Mouse (Mus musculus) adrenal gland, postnatal 14 days (tissue): ENCODE measurements around the gene Bud13. TPM values are rescaled to one million over a fixed set of nuclear protein-coding genes. Genes with fewer than 3 reads are reported as not detected.
A peak's percentile ranks its signal among the peaks of the same experiment; 100 is the strongest.

Experiments used
- DNase-seq: peaks from one replicate; pipeline ENCODE4 v3.0.0; 2021; ENCODE audit warnings: mixed read lengths
- long read RNA-seq, 2 experiments: library from polyadenylated mRNA; stranded (forward); transcript quantifications; one replicate each; pipeline ENCODE4 v2.0.0; 2021
- total RNA-seq: library from RNA; stranded (reverse); gene quantifications from 2 replicates; pipeline ENCODE4 v1.2.3, GENCODE M21; 2021

Gene Bud13
- total RNA-seq, result 9.3 and 16.2 TPM in 2 replicates
- long read RNA-seq, experiment 1, transcript Bud13-201 (10 exons, 2,539 nt), result major isoform, 13 of 16 reads
- long read RNA-seq, experiment 1, partial matches to known transcripts, result 3 of 16 reads
- long read RNA-seq, experiment 1, other reads (novel, unspliced or antisense), result 0 of 16 reads
- long read RNA-seq, experiment 2, transcript Bud13-201 (10 exons, 2,539 nt), result major isoform, 13 of 17 reads
- long read RNA-seq, experiment 2, partial matches to known transcripts, result 3 of 17 reads
- long read RNA-seq, experiment 2, other reads (novel, unspliced or antisense), result 1 of 17 reads

- DNase-seq, result peak; percentile 97
These were observed at the start of gene Bud13 for GRCm38 (mm10) chr9:46282631-46283436. Gene Bud13, plus strand, starts transcription at chr9:46283008.

- peak; percentile 64 for DNase-seq
These were observed 47.6 kb upstream of the Bud13 start for GRCm38 (mm10) chr9:46235196-46235595.

GRCm38 (mm10) chr9:46235596-46235648 is 47.4 kb upstream of the Bud13 start, which contains the start of gene Apoc3:
Gene Apoc3, minus strand, starts transcription at chr9:46235636.
- no peak for DNase-seq

GRCm38 (mm10) chr9:46235649-46236048 is 47.2 kb upstream of the Bud13 start:
- DNase-seq, result no peak

- no peak for DNase-seq
These were observed 44.0 kb upstream of the Bud13 start for GRCm38 (mm10) chr9:46238850-46239249.

- DNase-seq, result no peak
These were observed 42.2 kb upstream of the Bud13 start, which contains the start of gene Apoa4 for GRCm38 (mm10) chr9:46240526-46241153. Gene Apoa4, plus strand, starts transcription at chr9:46240696.

- no peak for DNase-seq
These were observed 41.0 kb upstream of the Bud13 start for GRCm38 (mm10) chr9:46241818-46242217.

GRCm38 (mm10) chr9:46243122-46243521 is 39.7 kb upstream of the Bud13 start:
- DNase-seq, result no peak

GRCm38 (mm10) chr9:46243584-46243983 is 39.2 kb upstream of the Bud13 start:
- no peak for DNase-seq

- peak; percentile 74 for DNase-seq
These were observed 36.0 kb upstream of the Bud13 start for GRCm38 (mm10) chr9:46246752-46247324.

- no peak for DNase-seq
These were observed 26.6 kb upstream of the Bud13 start for GRCm38 (mm10) chr9:46256177-46256576.

GRCm38 (mm10) chr9:46256658-46257385 is 26.0 kb upstream of the Bud13 start:
- DNase-seq, result peak; percentile 60

GRCm38 (mm10) chr9:46257546-46257945 is 25.3 kb upstream of the Bud13 start:
- peak; percentile 45 for DNase-seq

- no peak for DNase-seq
These were observed 23.7 kb upstream of the Bud13 start for GRCm38 (mm10) chr9:46259111-46259510.

GRCm38 (mm10) chr9:46261131-46261530 is 21.7 kb upstream of the Bud13 start:
- peak; percentile 45 for DNase-seq

GRCm38 (mm10) chr9:46268343-46268873 is 14.4 kb upstream of the Bud13 start, which contains the start of gene Apoa5:
Gene Apoa5, plus strand, starts transcription at chr9:46268633.
- DNase-seq, result no peak

- DNase-seq, result no peak
These were observed 13.7 kb upstream of the Bud13 start for GRCm38 (mm10) chr9:46269125-46269524.

GRCm38 (mm10) chr9:46270782-46271181 is 12.0 kb upstream of the Bud13 start:
- DNase-seq, result no peak

- DNase-seq, result peak; percentile 3
These were observed 10.7 kb upstream of the Bud13 start for GRCm38 (mm10) chr9:46272070-46272469.

GRCm38 (mm10) chr9:46272677-46273454 is 9.9 kb upstream of the Bud13 start, which contains the start of gene Zpr1:
Gene Zpr1, plus strand, starts transcription at chr9:46273064.
- DNase-seq, result peak; percentile 94

GRCm38 (mm10) chr9:46274494-46274893 is 8.3 kb upstream of the Bud13 start:
- no peak for DNase-seq
